In the genomic region with DNA sequence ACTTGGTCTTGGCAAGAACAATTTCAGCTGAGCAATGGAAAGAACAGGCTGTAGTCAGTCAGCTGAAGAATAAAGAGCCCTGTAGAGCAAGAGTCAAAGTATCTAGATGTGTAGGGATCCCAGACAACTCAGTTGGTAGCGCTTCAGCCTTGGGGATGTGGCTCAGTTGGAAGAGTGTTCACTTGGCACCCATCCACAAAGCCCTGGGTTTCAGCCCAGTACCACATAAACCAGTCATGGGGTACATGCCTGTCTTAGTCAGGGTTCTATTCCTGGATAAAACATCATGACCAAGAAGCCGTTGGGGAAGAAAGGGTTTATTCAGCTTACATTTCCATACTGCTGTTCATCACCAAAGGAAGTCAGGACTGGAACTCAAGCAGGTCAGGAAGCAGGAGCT, we compare ENCODE assay signal across 19 mouse cellular contexts. TPM values are rescaled to one million over a fixed set of nuclear protein-coding genes. Genes with fewer than 3 reads are reported as not detected.
"Had no signal": no experiment of that assay in that cellular context is flagged by ENCODE, and none has a peak within 500 bp of the region (broad histone marks: within the 10 kb centered on the region; RNA-seq: fewer than 3 reads in every experiment).

No protein-coding gene starts in this region.

- H3K4me3 ChIP-seq: midbrain, embryonic 10.5 days; midbrain, embryonic 12.5 days; myocyte; neural tube, embryonic 13.5 days; neural tube, embryonic 15.5 days had no signal

- DNase-seq: lung, embryonic 14.5 days; lung, postnatal 10 days; lung, postnatal 4 days; midbrain, embryonic 14.5 days; retina, postnatal 1 day; right cerebral cortex, adult 18-20 months; right cerebral cortex, postnatal 25 days; right cerebral cortex, postnatal 4 days; spleen, adult 18-20 months; thymus, adult 18-20 months; thymus, postnatal 14 days; thymus, postnatal 36 days had no signal

- H3K27ac ChIP-seq: midbrain, embryonic 10.5 days; midbrain, embryonic 12.5 days; neural tube, embryonic 13.5 days; neural tube, embryonic 15.5 days had no signal

RNA-seq across cellular contexts. Expression of a gene that starts 9.2 kb away (rescaled TPM):
- total RNA-seq: megakaryocyte, adult 5-6 weeks; megakaryocyte-erythroid progenitor cell, adult 5-6 weeks had no signal

RNA-seq across cellular contexts. Expression of a gene that starts 28.0 kb away (rescaled TPM):
- total RNA-seq: megakaryocyte, adult 5-6 weeks; megakaryocyte-erythroid progenitor cell, adult 5-6 weeks had no signal
